Mouse (Mus musculus): ENCODE measurements at regions not wholly inside any gene's neighbourhood (a gene's known extent, or its start where the extent isn't known, plus 50 kb on each side); places are given as distances from the start of the nearest gene placed in this dataset.

- no peak for TF ChIP-seq POLR2A (IDR thresholded peaks at IDR 0.05; ENCODE audit: low read depth, low read length)
- no peak for TF ChIP-seq CTCF (IDR thresholded peaks at IDR 0.05; ENCODE audit: extremely low read depth, insufficient read depth, insufficient read length, insufficient replicate concordance)
Measured at GRCm38 (mm10) chr1:35797064-35797463, 271.1 kb upstream of the Hs6st1 start.
